Mouse (Mus musculus) small intestine, adult 2 months (tissue): ENCODE measurements around the gene Tox2. TPM values are rescaled to one million over a fixed set of nuclear protein-coding genes. Genes with fewer than 3 reads are reported as not detected.

Experiments used
- H3K27ac ChIP-seq: fragments of 200-500 bp; 2 replicates; pipeline ENCODE4 v1.5.1; 2012; ENCODE audit warnings: low read depth, low read length, control low read depth, inconsistent platforms; ENCODE audit not compliant: insufficient read depth
- H3K27me3 ChIP-seq: fragments of 200-500 bp; 2 replicates; pipeline ENCODE4 v1.6.1; 2012; ENCODE audit warnings: mild to moderate bottlenecking, moderate library complexity, low read length, inconsistent platforms; ENCODE audit not compliant: control insufficient read depth, insufficient read depth
- H3K36me3 ChIP-seq: fragments of 200-500 bp; 2 replicates; pipeline ENCODE4 v1.6.1; 2012; ENCODE audit warnings: mild to moderate bottlenecking, low read length, control low read depth, inconsistent platforms; ENCODE audit not compliant: control insufficient read depth, insufficient read depth
- H3K4me1 ChIP-seq: fragments of 200-500 bp; 2 replicates; pipeline ENCODE4 v1.6.1; 2012; ENCODE audit warnings: low read length, inconsistent platforms, mixed read lengths; ENCODE audit not compliant: control insufficient read depth, insufficient read depth, insufficient read length
- H3K4me3 ChIP-seq: fragments of 200-500 bp; 2 replicates; pipeline ENCODE4 v1.5.1; 2012; ENCODE audit warnings: low read depth, mild to moderate bottlenecking, control low read depth, inconsistent platforms, low read length, moderate library complexity
- CTCF ChIP-seq: fragments of 200-500 bp; IDR thresholded peaks from 2 replicates; pipeline ENCODE4 v1.5.1; 2012; ENCODE audit warnings: low read depth, mild to moderate bottlenecking, control low read depth, inconsistent platforms, low read length, moderate library complexity, mixed read lengths; ENCODE audit not compliant: insufficient replicate concordance, insufficient read length; ENCODE audit errors: extremely low read depth
- POLR2A ChIP-seq: fragments of 200-500 bp; IDR thresholded peaks from 2 replicates; pipeline ENCODE4 v1.6.1; 2012; ENCODE audit warnings: low read depth, mild to moderate bottlenecking, control low read depth, inconsistent platforms, low read length, moderate library complexity
- WGBS: fragments of 180-500 bp; shearing (Covaris S2); methylation state at CpG from one replicate; pipeline ENCODE4 v1.1.7; 2018; 5-methylcytosine and 5-hydroxymethylcytosine counted together
- polyA plus RNA-seq: library from polyadenylated mRNA; depleted of rRNA; stranded (reverse); fragments of >200 nt; gene quantifications from 2 replicates; pipeline ENCODE4 v1.2.3, GENCODE M21; 2012

Tox2 gene
- polyA plus RNA-seq, 1 experiment: 15.1 TPM

DNA sequence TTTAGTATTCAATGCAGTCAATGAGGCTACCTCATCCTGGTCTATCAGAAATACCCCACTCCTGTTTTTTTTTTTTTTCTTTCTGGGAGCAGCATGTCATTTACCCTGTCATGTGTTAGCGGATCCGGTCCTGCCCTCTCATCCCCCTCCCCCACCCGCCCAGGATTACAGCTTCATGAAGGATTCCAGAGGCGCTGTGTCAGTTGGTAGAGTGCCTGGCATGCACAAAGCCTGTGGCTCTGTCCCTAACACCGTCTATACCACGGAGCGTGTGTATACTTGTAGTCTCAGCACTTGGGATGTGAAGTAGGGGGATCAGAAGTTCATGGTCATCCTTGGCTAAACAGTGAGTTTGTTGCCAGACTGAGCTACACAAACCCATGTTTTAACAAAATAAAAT is 15.6 kb downstream of the Tox2 start:
- TF ChIP-seq POLR2A (no peak), CTCF (no peak)
- no peaks in the 10 kb centered on the region for H3K4me1 ChIP-seq
- WGBS: 66% methylated on average over 7 of the region's 7 CpGs
- H3K27ac ChIP-seq: no peak overlapping the region
- no peaks in the 10 kb centered on the region for H3K36me3 ChIP-seq
- peaks cover 4% of the 10 kb centered on the region; the same call in 1 of the 2 replicates for H3K27me3 ChIP-seq
- no peak overlapping the region for H3K4me3 ChIP-seq

DNA sequence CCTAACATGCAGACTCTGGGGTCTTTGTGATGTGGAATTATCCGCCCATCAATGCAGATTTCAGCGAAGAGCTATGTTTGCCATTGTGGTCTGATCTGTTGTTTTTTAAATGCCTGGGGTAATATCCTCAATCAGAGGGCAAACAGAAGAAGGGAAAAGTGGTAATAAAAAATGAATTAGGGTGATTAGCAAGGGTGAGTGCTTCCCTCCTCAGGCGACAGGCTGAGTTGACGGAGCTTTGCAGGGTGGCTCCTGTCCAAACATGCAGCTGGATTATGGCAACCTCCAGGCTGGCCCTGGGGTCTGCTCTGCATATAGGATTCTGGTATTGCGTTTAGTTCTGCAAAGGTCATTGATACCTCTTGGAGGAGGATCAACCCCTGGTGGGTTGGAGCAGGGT is 16.5 kb downstream of the Tox2 start:
- WGBS: 27% methylated on average over 5 of the region's 5 CpGs
- no peak overlapping the region for H3K4me3 ChIP-seq
- no peak overlapping the region for H3K27ac ChIP-seq
- H3K4me1 ChIP-seq: no peaks in the 10 kb centered on the region
- peaks cover 4% of the 10 kb centered on the region; the same call in 1 of the 2 replicates for H3K27me3 ChIP-seq
- TF ChIP-seq POLR2A (no peak), CTCF (no peak)
- H3K36me3 ChIP-seq: no peaks in the 10 kb centered on the region

DNA sequence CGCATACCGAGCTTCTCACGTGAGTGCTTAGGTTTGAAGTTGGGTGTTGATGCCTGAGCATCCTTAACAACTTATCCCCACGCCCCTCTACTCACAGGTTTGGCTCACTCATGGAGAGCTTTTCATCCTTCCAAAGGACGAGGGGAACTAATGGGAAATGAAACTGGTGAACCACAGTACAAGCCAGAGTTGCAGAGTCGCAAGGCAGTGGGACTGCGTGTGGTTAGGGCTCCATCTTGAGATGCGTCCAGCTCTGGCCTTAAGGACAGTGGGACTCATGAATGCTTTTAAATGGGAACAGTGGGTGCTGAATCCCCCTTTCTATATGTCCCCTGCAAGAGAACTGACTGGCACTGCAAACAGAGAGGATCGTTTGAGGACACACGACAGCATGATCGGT is 17.8 kb downstream of the Tox2 start:
- WGBS: 88% methylated on average over 11 of the region's 11 CpGs
- Histone ChIP-seq H3K4me3 (no peak overlapping the region), H3K4me1 (no peaks in the 10 kb centered on the region), H3K27me3 (peaks cover 2% of the 10 kb centered on the region; the same call in 1 of the 2 replicates), H3K27ac (no peak overlapping the region), H3K36me3 (no peaks in the 10 kb centered on the region)
- TF ChIP-seq POLR2A (no peak), CTCF (no peak)

DNA sequence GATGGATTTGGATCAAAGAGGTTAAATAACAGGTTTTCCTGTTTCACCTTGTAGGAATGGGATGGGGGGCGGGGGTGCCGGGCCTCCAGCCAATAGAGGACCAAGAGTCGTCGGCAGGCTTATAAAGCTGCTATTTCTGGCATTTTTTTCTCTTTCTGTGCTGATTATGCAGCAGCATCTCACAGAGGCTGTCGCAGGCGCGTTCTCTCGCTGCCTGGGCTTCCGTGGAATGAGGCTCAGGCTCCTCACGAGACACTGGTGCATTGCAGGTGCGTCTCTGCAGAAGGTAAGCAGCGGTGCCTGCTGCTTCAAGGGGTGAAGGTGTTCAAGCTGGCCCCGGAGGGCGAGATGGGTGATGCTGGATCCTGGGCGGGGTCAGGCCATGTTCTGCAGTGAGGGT is 22.4 kb downstream of the Tox2 start:
- H3K4me1 ChIP-seq: peaks cover 1% of the 10 kb centered on the region; the same call in 1 of the 2 replicates
- 73% methylated on average over 15 of the region's 15 CpGs for WGBS
- H3K27me3 ChIP-seq: no peaks in the 10 kb centered on the region
- TF ChIP-seq POLR2A (no peak), CTCF (no peak)
- no peak overlapping the region for H3K4me3 ChIP-seq
- no peaks in the 10 kb centered on the region for H3K36me3 ChIP-seq
- H3K27ac ChIP-seq: no peak overlapping the region

DNA sequence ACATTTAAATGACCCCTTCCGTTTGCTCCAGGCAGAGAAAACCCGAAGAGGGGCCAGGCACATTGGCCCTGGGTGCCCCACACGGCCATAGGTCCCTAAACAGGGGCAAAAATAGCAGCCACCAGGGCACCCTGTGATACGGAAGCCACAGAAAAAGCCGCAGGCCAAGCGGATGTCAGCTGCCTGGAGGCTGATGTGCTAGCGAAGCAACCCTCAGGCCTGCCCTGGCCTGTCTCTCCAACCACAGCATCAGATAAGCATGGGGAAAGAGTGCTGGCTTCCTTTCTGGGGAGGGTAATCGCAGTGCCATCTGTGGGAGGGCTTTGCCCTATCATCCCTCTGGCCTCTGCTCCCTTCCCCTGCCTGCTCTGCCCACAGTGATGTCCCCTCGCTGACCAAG is 26.1 kb downstream of the Tox2 start:
- H3K4me1 ChIP-seq: peaks cover 1% of the 10 kb centered on the region; the same call in 1 of the 2 replicates
- TF ChIP-seq POLR2A (no peak), CTCF (no peak)
- H3K27ac ChIP-seq: no peak overlapping the region
- WGBS: 70% methylated on average over 9 of the region's 9 CpGs
- no peaks in the 10 kb centered on the region for H3K36me3 ChIP-seq
- H3K27me3 ChIP-seq: peaks cover 3% of the 10 kb centered on the region; the same call in 1 of the 2 replicates
- no peak overlapping the region for H3K4me3 ChIP-seq

DNA sequence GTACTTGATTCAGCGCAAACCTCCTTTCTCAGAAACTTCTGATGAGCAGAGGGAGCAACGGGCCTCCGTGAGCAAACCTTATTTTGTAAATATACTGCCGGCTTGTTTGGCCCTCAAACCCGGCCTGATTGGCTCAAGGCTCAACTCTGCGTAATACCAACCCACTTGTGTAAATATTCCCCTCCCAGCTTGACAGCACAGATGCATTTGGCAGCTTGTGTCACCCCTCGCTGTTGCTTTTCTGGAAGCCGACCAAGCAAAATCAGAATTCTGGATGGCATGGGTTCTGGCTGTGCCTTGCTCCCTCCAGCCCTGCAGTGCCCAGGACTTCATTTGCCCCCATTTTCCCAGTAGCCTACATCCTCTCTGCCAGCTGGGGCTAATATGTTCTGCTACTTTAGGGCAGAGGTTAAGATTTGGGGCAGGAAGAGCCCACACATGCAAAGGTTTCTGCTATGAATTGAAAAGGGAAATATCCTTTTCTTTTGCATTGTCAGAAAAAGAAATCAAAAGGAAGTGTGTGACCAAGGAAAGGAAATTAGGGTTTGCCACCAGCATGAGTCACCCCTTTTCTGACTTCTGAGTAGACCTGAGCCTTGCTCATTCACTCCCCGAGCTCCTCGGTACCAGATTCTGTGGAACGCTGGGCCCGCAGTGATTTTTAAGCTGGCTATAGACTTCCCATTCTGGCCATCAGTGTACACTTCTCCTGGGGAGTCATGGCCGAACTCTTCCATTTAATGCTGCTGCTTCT is 29.0 kb downstream of the Tox2 start:
- Histone ChIP-seq H3K4me1 (peaks cover 1% of the 10 kb centered on the region; the same call in 1 of the 2 replicates), H3K27me3 (peaks cover 3% of the 10 kb centered on the region; the same call in 1 of the 2 replicates), H3K27ac (no peak overlapping the region), H3K36me3 (no peaks in the 10 kb centered on the region), H3K4me3 (no peak overlapping the region)
- 54% methylated on average over 13 of the region's 13 CpGs for WGBS
- TF ChIP-seq CTCF (no peak), POLR2A (no peak)

DNA sequence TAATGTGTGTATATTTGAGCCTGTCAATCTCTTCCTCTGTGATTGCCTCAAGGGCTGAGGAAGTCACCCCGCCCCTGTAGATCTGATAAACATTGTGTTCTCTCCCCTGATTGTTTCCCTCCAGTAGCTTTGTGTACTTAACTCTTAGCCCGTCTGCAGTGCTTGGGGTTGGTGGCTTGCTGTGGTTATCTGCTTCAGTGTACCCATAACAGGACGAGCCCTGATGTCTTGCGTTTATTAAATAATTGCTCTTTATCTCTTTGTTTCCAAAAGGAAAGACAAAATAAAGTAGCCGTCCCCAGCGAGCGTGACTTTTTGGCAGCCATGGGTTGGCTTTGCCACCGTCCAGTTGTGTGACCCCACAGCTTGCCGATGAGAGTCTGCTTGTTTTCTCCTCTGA is 30.7 kb downstream of the Tox2 start:
- H3K27ac ChIP-seq: no peak overlapping the region
- H3K36me3 ChIP-seq: no peaks in the 10 kb centered on the region
- 31% methylated on average over 9 of the region's 9 CpGs for WGBS
- no peak for TF ChIP-seq POLR2A
- no peak for TF ChIP-seq CTCF
- H3K27me3 ChIP-seq: peaks cover 3% of the 10 kb centered on the region; the same call in 1 of the 2 replicates
- H3K4me1 ChIP-seq: peaks cover 1% of the 10 kb centered on the region; the same call in 1 of the 2 replicates
- no peak overlapping the region for H3K4me3 ChIP-seq

DNA sequence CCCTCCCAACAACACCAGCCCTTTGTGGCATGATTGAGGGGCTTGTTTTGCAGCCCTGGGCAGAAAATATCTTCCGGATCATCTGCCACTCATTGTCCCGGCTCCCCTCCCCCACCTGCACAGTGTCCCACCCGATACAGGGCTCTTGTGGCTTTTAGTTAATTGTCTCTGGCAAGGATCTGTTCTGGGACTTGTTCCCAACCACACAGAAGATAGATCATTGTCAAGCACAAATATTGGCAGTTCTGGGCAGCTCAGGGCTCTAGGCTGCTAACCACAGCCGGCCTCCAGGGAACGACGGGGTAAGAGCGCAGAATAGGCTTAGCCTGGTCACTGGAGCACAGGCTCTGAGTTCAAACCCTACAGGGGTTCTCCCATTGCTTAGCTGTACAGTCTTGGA is 33.1 kb downstream of the Tox2 start:
- Histone ChIP-seq H3K27ac (no peak overlapping the region), H3K4me3 (no peak overlapping the region), H3K27me3 (peaks cover 3% of the 10 kb centered on the region; the same call in 1 of the 2 replicates), H3K36me3 (no peaks in the 10 kb centered on the region), H3K4me1 (no peaks in the 10 kb centered on the region)
- WGBS: 49% methylated on average over 7 of the region's 7 CpGs
- TF ChIP-seq POLR2A (no peak), CTCF (no peak)
